Mouse (Mus musculus): ENCODE measurements around the gene Tifa. TPM values are rescaled to one million over a fixed set of nuclear protein-coding genes. Genes with fewer than 3 reads are reported as not detected.

Gene Tifa
- total and polyA plus RNA-seq, 3 experiments = 1.4 to 3.2 (median 2.8) TPM

DNA sequence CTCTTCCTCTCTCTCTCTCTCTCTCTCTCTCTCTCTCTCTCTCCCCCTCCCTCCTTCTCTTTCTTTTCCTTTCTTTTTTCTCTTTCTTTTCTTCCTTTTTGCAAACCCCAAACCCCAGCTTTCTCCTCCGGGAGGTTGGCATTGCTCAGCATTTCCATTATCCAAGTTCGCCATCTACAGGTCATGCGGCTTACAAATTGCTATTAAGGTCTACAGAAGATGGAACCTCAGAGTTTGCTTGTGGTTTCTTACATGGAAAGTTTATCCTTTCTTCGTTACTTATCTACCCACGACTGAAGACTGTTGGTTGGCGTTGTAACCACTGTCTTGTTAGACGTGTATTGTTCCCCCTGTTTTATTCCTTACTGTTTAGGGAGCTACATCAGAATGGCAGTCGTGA is 30.4 kb upstream of the Tifa start:
- no peaks in the 10 kb centered on the region for H3K27me3 ChIP-seq (replicated peaks)
- TF ChIP-seq IRF4 (IDR thresholded peaks at IDR 0.05; ENCODE audit: low read depth, low read length) (no peak), SMC3 (IDR thresholded peaks at IDR 0.05; ENCODE audit: low read depth, low read length) (peak; percentile 72), RAD21 (IDR thresholded peaks at IDR 0.05; ENCODE audit: low read depth, low read length) (peak; percentile 86), CTCF (conservative IDR thresholded peaks at IDR 0.05 in 1 of 2, IDR thresholded peaks at IDR 0.05 in 1 of 2; ENCODE audit: low read depth in 2 of 2, low read length in 2 of 2) (peak in 1 of 2 experiments; percentile 90; a peak in 2 of 4 replicates), MAX (IDR thresholded peaks at IDR 0.05; ENCODE audit: low read length) (no peak), PAX5 (IDR thresholded peaks at IDR 0.05; ENCODE audit: low read length) (no peak), EP300 (IDR thresholded peaks at IDR 0.05; ENCODE audit: low read length) (no peak), MEF2A (IDR thresholded peaks at IDR 0.05; ENCODE audit: borderline replicate concordance, low read depth, low read length) (no peak), TCF12 (IDR thresholded peaks at IDR 0.05; ENCODE audit: low read depth, low read length) (no peak), JUND (conservative IDR thresholded peaks at IDR 0.05; ENCODE audit: low read depth, low read length) (peak; percentile 55), E2F4 (IDR thresholded peaks at IDR 0.05; ENCODE audit: insufficient replicate concordance, low read depth, low read length) (no peak), USF1 (IDR thresholded peaks at IDR 0.05; ENCODE audit: low read depth, low read length) (no peak), MYC (IDR thresholded peaks at IDR 0.05; ENCODE audit: low read depth, low read length) (no peak), RCOR1 (conservative IDR thresholded peaks at IDR 0.05; ENCODE audit: low read depth, low read length) (no peak), NELFE (IDR thresholded peaks at IDR 0.05; ENCODE audit: low read depth, low read length) (no peak), NRF1 (IDR thresholded peaks at IDR 0.05; ENCODE audit: low read depth, low read length) (no peak), KAT2A (IDR thresholded peaks at IDR 0.05; ENCODE audit: insufficient replicate concordance, low read length) (no peak), ZMIZ1 (IDR thresholded peaks at IDR 0.05; ENCODE audit: low read depth, low read length) (no peak), JUN (IDR thresholded peaks at IDR 0.05; ENCODE audit: insufficient read depth, low read depth, low read length) (no peak), POLR2AphosphoS2 (IDR thresholded peaks at IDR 0.05; ENCODE audit: low read depth, low read length) (no peak), MAFK (IDR thresholded peaks at IDR 0.05; ENCODE audit: insufficient replicate concordance, low read length) (no peak), GABPA (IDR thresholded peaks at IDR 0.05; ENCODE audit: insufficient replicate concordance, low read depth, low read length) (no peak), ZKSCAN1 (IDR thresholded peaks at IDR 0.05; ENCODE audit: borderline replicate concordance, low read depth, low read length) (no peak), MXI1 (IDR thresholded peaks at IDR 0.05; ENCODE audit: low read depth, low read length) (no peak), BHLHE40 (IDR thresholded peaks at IDR 0.05; ENCODE audit: low read depth, low read length) (no peak), HCFC1 (IDR thresholded peaks at IDR 0.05; ENCODE audit: low read depth, low read length) (no peak), POLR2A (IDR thresholded peaks at IDR 0.05; ENCODE audit: low read depth, low read length) (no peak), ZNF384 (IDR thresholded peaks at IDR 0.05; ENCODE audit: low read depth, low read length) (no peak), USF2 (conservative IDR thresholded peaks at IDR 0.05; ENCODE audit: low read depth, low read length) (no peak), CHD1 (IDR thresholded peaks at IDR 0.05; ENCODE audit: low read depth, low read length) (no peak), CHD2 (IDR thresholded peaks at IDR 0.05; ENCODE audit: low read length) (no peak), MAZ (IDR thresholded peaks at IDR 0.05; ENCODE audit: low read depth, low read length) (no peak), UBTF (IDR thresholded peaks at IDR 0.05; ENCODE audit: low read depth, low read length) (no peak), ETS1 (conservative IDR thresholded peaks at IDR 0.05; ENCODE audit: low read depth, low read length) (no peak), TBP (conservative IDR thresholded peaks at IDR 0.05; ENCODE audit: low read depth, low read length) (no peak), SIN3A (IDR thresholded peaks at IDR 0.05; ENCODE audit: low read length) (no peak), ZC3H11A (IDR thresholded peaks at IDR 0.05; ENCODE audit: low read depth, low read length) (peak; percentile 11; the same call in 1 of the 2 replicates), ELF1 (IDR thresholded peaks at IDR 0.05; ENCODE audit: low read depth, low read length) (no peak)
- H3K4me3 ChIP-seq (replicated peaks in 1 of 3; ENCODE audit: low read depth in 2 of 3, low read length in 2 of 3, poor library complexity in 1 of 3) = no peak overlapping the region
- no peak overlapping the region for H3K27ac ChIP-seq (ENCODE audit: insufficient read depth, low read depth)
- peak; percentile 58 for DNase-seq (ENCODE audit: extremely low read depth)
- dilution Hi-C loops (cut with MboI; ENCODE audit: extremely low pct_ligation_motif_present, extremely low pct_unique_long_range_greater_than_20kb, low sequenced_read_pairs) (no loop called here), in situ Hi-C loops (cut with MboI; ENCODE audit: low pct_ligation_motif_present, low pct_unique_long_range_greater_than_20kb, low sequenced_read_pairs) (loop anchor here (25.0 kb wide), 1 partner anchor 178 kb away; no protein-coding TSS in a partner anchor)
- peaks cover 0 to 9% of the 10 kb centered on the region in 2 experiments; a peak in 2 of 4 replicates for H3K4me1 ChIP-seq (ENCODE audit: control insufficient read depth in 1 of 2, insufficient read depth in 2 of 2)
- no peaks in the 10 kb centered on the region for H3K79me2 ChIP-seq (replicated peaks; ENCODE audit: control insufficient read depth, extremely low read depth, insufficient read depth, poor library complexity, severe bottlenecking)
- H3K9me3 ChIP-seq (replicated peaks; ENCODE audit: low read length) = no peaks in the 10 kb centered on the region
- H3K9ac ChIP-seq (ENCODE audit: insufficient read depth, low read depth) = no peak overlapping the region
- H3K36me3 ChIP-seq (replicated peaks in 1 of 2; ENCODE audit: control insufficient read depth in 1 of 2, insufficient read depth in 1 of 2, low read length in 1 of 2) = no peaks in the 10 kb centered on the region
- H3K4me2 ChIP-seq (ENCODE audit: insufficient read depth, low read depth, poor library complexity, severe bottlenecking) = peak overlapping the region; percentile 83

All from CH12.LX (cell line).